Mouse (Mus musculus): ENCODE data around the gene A830031A19Rik.

GRCm38 (mm10) chr11:24065313-24065712, 9.5 kb downstream of the A830031A19Rik start:
- TF ChIP-seq EP300 (IDR thresholded peaks at IDR 0.05) (no peak), CTCF (IDR thresholded peaks at IDR 0.05) (peak; percentile 51)

Measured in lung, postnatal 0 days (tissue).